Mouse (Mus musculus) E14TG2a.4 (cell line): ENCODE measurements around the gene Unc80.

Experiments used
- H3K27me3 ChIP-seq: 2 replicates; pipeline ENCODE4 v1.6.1; 2014; ENCODE audit warnings: low read length, control low read depth; ENCODE audit not compliant: insufficient read depth
- H3K36me3 ChIP-seq: 2 replicates; pipeline ENCODE4 v1.6.1; 2014; ENCODE audit warnings: low read length, control low read depth; ENCODE audit not compliant: insufficient read depth
- H3K4me1 ChIP-seq: replicated peaks from 2 replicates; pipeline ENCODE4 v1.6.1; 2014; ENCODE audit warnings: low read depth, low read length, control low read depth
- H3K4me3 ChIP-seq: replicated peaks from 2 replicates; pipeline ENCODE4 v1.5.1; 2014; ENCODE audit warnings: mild to moderate bottlenecking, low read length
- H3K9me3 ChIP-seq: 2 replicates; pipeline ENCODE4 v1.6.1; 2014; ENCODE audit warnings: low read length, control low read depth
- CTCF ChIP-seq: conservative IDR thresholded peaks from 2 replicates; pipeline ENCODE4 v1.5.1; 2014; ENCODE audit warnings: low read length
- NANOG ChIP-seq: IDR thresholded peaks from 2 replicates; pipeline ENCODE4 v1.6.1; 2014; ENCODE audit warnings: borderline replicate concordance, low read length, mixed read lengths
- POU5F1 ChIP-seq: IDR thresholded peaks from 2 replicates; pipeline ENCODE4 v1.6.1; 2014; ENCODE audit warnings: low read length, borderline replicate concordance

Gene Unc80

DNA sequence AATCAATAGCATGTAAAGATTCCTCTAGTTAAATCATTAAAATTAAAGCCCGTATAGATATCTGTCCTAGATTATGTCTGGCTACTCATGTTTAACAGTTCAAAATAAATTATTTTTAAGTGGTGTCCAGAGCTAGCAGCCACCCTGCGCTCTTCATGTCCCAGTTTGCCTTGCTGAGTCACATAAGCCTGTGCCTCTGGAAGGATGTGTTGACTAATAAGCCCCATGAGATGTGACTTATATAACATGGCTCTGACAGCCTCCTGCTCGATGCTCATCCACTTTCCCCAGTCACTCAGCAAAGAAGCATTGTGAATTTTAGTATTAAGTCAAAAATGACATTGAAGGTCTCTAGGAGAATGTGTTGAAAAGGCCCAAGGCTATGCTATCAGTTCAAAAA, 10.4 kb upstream of the Unc80 start:
- Histone ChIP-seq H3K36me3 (no peaks in the 10 kb centered on the region), H3K9me3 (no peaks in the 10 kb centered on the region), H3K4me1 (no peaks in the 10 kb centered on the region), H3K27me3 (no peaks in the 10 kb centered on the region), H3K4me3 (no peak overlapping the region)
- TF ChIP-seq CTCF = no peak
- no peak for TF ChIP-seq NANOG
- no peak for TF ChIP-seq POU5F1

DNA sequence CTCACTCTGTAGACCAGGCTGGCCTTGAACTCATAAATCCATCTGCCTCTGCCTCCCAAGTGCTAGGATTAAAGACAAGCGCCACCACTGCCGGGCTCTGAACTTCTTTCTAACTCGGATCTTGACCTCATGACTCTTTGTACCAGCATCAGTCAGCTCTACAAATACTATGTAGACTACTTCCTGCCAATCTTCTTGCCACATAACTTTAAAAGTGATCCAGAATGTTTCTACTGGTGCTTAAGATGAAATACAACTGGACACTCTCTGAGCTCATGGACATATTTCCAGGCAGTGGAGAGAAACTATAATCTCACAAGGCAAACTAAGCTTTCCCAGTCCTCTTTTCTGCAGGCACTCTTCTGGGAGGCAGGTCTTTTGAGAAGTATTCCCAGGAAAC, 8.8 kb upstream of the Unc80 start:
- H3K36me3 ChIP-seq = no peaks in the 10 kb centered on the region
- no peaks in the 10 kb centered on the region for H3K27me3 ChIP-seq
- H3K4me3 ChIP-seq = no peak overlapping the region
- no peaks in the 10 kb centered on the region for H3K9me3 ChIP-seq
- H3K4me1 ChIP-seq = no peaks in the 10 kb centered on the region
- TF ChIP-seq NANOG = no peak
- TF ChIP-seq POU5F1 = no peak

DNA sequence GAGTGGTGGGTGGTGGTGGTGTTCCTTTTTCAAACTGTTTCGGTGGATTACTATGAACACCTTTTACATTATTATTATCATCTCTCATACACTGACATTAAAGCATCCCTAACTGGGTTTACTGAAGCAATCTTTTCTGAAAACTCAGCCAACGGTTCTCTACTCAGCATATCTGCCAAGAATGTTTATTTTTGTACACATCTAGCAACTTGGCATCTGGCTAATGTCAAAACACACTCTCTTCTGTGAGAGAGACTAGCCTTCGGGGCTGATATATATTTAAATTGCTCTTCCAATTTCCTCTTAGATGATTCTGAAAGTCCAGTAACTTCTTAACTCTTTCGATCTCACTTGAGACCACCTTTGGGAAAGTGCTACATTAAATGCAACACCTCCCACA, 7.3 kb upstream of the Unc80 start:
- Histone ChIP-seq H3K9me3 (no peaks in the 10 kb centered on the region), H3K36me3 (no peaks in the 10 kb centered on the region), H3K4me1 (no peaks in the 10 kb centered on the region), H3K4me3 (no peak overlapping the region), H3K27me3 (no peaks in the 10 kb centered on the region)
- no peak for TF ChIP-seq NANOG
- no peak for TF ChIP-seq CTCF
- TF ChIP-seq POU5F1 = no peak

DNA sequence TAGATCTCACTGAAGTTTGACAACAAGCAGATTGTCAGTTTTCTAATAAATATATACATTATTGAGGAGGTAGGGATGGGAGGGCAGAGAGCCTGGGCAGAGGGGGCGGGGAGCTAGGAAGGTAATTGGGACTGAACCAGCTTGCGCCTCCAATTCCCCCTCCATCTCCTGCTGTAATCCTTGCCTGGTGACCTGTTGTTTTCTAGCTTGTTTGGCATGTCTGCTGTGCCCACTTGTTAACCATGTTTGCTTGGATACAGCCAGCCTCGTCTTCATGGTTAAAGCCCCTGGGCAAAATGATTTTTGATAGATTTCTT, 495 bp downstream of the Unc80 start:
- TF ChIP-seq NANOG (no peak), POU5F1 (no peak), CTCF (no peak)
- no peaks in the 10 kb centered on the region; the same call in 1 of the 2 replicates for H3K4me1 ChIP-seq

DNA sequence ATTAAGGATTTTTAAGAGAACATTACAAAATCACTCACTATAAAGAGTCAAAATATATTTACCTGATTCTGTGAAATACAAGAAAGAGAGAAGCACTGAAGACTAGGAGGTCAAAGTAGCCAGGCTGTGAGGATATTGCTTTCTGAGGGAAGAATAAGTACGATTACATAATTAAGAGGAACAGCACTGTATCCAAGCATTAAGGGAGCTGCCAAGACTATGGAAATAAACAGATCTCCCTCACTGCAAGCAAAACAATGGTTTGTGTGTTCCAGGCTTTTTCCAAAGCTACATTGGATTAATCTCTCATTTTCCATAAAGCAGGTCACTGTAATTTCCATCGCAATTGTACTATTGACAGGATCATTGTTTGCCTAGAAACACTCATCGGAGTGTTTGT, 14.6 kb downstream of the Unc80 start:
- Histone ChIP-seq H3K4me3 (no peak overlapping the region), H3K27me3 (no peaks in the 10 kb centered on the region), H3K36me3 (no peaks in the 10 kb centered on the region), H3K4me1 (no peaks in the 10 kb centered on the region), H3K9me3 (no peaks in the 10 kb centered on the region)
- no peak for TF ChIP-seq CTCF
- no peak for TF ChIP-seq NANOG
- no peak for TF ChIP-seq POU5F1

More for the DNA sequence above, 495 bp downstream of the Unc80 start:
- Histone ChIP-seq H3K36me3 (no peaks in the 10 kb centered on the region), H3K4me3 (peak overlapping the region; percentile 84), H3K27me3 (peaks cover 37% of the 10 kb centered on the region), H3K9me3 (no peaks in the 10 kb centered on the region)

DNA sequence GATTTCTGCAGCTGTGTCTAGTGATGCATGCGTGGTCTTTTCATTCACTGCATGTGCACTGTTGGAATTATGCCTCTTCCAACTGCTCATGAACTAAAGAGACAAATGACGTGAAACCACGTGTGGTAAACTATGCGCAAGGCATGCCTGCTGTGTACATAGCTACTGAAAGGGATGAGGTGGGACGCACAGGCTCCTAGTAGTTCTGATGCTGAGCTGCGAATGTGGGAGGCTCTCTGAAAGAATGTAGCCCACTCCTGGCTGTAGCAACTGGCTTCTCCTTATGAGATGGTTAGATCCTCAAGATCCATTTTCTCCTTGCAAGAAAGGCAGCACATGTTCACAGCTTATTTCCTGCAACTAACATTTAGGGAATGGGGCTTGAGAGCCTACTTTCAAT, 24.9 kb downstream of the Unc80 start:
- no peaks in the 10 kb centered on the region for H3K9me3 ChIP-seq
- H3K4me1 ChIP-seq = no peaks in the 10 kb centered on the region
- no peak overlapping the region for H3K4me3 ChIP-seq
- no peaks in the 10 kb centered on the region for H3K36me3 ChIP-seq
- no peaks in the 10 kb centered on the region for H3K27me3 ChIP-seq
- TF ChIP-seq NANOG (no peak), POU5F1 (no peak), CTCF (no peak)

DNA sequence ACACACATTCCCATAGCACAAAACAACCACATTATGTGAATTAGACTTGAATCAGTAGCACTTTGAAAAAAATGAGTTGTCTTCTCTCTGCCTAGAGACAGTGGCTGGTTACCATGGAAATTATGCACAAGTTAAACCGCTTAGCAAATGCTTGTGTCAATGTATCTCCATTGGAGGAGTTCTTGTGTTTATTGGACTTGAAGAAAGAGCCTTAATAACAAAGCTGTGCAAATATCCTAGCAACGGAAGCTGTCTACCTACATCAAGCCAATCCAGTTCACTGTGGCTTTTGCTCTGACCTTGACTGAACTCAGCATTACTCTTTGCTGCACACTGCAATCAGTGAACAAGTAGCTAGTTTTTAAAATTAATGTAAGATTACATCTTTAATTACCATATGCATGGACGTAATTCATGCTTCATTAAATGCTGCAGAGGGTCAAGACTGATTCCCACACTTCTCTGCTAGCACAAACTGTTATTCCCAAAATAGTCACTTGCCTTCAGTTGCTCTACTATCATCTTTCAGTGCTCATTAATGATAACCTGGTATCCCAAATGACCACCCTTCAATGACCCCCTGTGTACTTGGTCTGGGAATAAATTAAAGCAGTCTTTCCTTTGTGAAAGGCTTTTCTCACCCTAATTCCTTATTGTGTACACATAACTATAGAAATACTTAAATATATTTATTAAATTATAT, 27.3 kb downstream of the Unc80 start:
- TF ChIP-seq NANOG = no peak
- TF ChIP-seq POU5F1 = no peak
- TF ChIP-seq CTCF = no peak
- Histone ChIP-seq H3K27me3 (no peaks in the 10 kb centered on the region), H3K9me3 (no peaks in the 10 kb centered on the region), H3K4me3 (no peak overlapping the region), H3K36me3 (no peaks in the 10 kb centered on the region), H3K4me1 (no peaks in the 10 kb centered on the region)

DNA sequence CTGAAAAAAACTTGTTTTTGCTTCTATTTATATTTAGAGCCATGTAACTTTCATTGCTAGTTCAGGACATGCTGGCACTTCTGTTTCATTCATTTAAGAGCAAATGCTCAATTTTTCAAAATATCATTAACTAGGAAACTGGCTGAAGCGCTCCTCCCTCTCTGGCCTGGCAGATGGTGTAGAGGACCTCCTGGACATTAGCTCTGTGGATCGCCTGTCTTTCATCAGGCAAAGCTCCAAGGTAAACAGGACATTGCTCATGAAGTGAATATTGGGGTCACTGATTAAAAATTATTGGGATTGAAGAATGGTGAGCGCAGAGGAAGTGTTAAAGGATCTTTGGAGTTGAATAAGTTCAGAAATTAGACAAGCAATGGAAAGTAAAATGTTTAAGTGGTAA, 82.6 kb downstream of the Unc80 start:
- TF ChIP-seq NANOG (no peak), POU5F1 (no peak), CTCF (no peak)
- Histone ChIP-seq H3K27me3 (no peaks in the 10 kb centered on the region), H3K9me3 (no peaks in the 10 kb centered on the region), H3K36me3 (no peaks in the 10 kb centered on the region), H3K4me3 (no peak overlapping the region), H3K4me1 (no peaks in the 10 kb centered on the region)

DNA sequence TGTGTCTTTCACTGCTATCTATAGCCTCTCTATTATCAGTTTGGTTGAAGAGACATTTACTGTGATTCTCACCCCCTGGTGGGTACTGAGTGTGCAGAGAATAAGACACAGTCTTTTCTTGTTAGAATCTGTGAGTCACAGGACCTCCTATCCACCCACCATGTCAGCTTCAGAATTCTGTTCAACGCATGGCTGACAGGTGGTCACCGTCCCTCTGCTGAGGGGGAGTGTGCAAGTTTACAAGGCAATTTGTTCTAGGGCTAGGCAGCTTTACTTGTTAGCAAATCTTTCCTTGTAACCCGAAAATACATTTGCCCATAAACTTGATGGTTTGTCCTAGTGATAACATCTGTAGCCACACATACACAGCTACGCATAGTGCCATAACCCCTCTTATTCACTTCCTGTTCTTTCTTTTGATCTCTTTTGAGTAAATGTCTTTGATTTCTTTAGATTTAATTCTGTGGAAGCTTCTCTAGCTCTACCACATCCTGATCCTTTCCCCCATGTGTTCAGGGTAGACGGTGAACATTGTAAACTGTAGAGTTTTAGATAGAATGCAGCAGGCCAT, 84.3 kb downstream of the Unc80 start:
- no peak for TF ChIP-seq NANOG
- TF ChIP-seq CTCF = no peak
- no peak for TF ChIP-seq POU5F1
- Histone ChIP-seq H3K27me3 (no peaks in the 10 kb centered on the region), H3K36me3 (no peaks in the 10 kb centered on the region), H3K9me3 (no peaks in the 10 kb centered on the region), H3K4me3 (no peak overlapping the region), H3K4me1 (no peaks in the 10 kb centered on the region)
